Mouse (Mus musculus): ENCODE measurements at regions not wholly inside any gene's neighbourhood (a gene's known extent, or its start where the extent isn't known, plus 50 kb on each side); places are given as distances from the start of the nearest gene placed in this dataset.

- TF ChIP-seq POLR2A (IDR thresholded peaks at IDR 0.05; ENCODE audit: borderline replicate concordance, insufficient read depth, low read length): no peak
- TF ChIP-seq CTCF (IDR thresholded peaks at IDR 0.05; ENCODE audit: borderline replicate concordance, insufficient read depth, low read depth, low read length): no peak
Measured at GRCm38 (mm10) chr17:80831686-80832085, 103.4 kb upstream of the Map4k3 start.
